Mouse (Mus musculus): ENCODE results near the gene Pgbd1. TPM values are rescaled to one million over a fixed set of nuclear protein-coding genes. Genes with fewer than 3 reads are reported as not detected.
"Not testable (repeated sequence)": the region's sequence is repeated elsewhere in the genome, so short reads cannot be mapped to it uniquely, and the experiment has no call there.

Pgbd1 gene
- polyA plus RNA-seq, 1 experiment from 2014 or later: 3.8 TPM

GRCm38 (mm10) chr13:21402287-21402846 lies 38.5 kb downstream of the Pgbd1 start, which contains the start of gene Zkscan3:
TSS of gene Zkscan3 (minus strand) at chr13:21402755.
- Histone ChIP-seq H3K9me3 (ENCODE audit: low read length) (no peaks in the 10 kb centered on the region), H3K27ac (ENCODE audit: low read length) (peak within 1 kb of the TSS; percentile 82), H3K4me2 (replicated peaks; ENCODE audit: low read depth, low read length) (peak within 1 kb of the TSS; percentile 86), H3K4me3 (ENCODE audit: low read length) (peak within 1 kb of the TSS; percentile 91), H3K4me1 (ENCODE audit: insufficient read depth, low read length) (peaks cover 14% of the 10 kb centered on the region), H3K9ac (replicated peaks; ENCODE audit: low read length) (peak within 1 kb of the TSS; percentile 97), H3K36me3 (ENCODE audit: insufficient read depth, low read length) (peaks cover 15% of the 10 kb centered on the region), H3K27me3 (ENCODE audit: insufficient read depth, low read length) (no peaks in the 10 kb centered on the region)
- under 1% methylated on average over 35 of the region's 35 CpGs for WGBS
- peak; percentile 97 for ATAC-seq (ENCODE audit: low FRiP score, low TSS enrichment)

- Histone ChIP-seq H3K4me2 (replicated peaks; ENCODE audit: low read depth, low read length) (peak overlapping the region; percentile 86), H3K27ac (ENCODE audit: low read length) (peak overlapping the region; percentile 82; the same call in 1 of the 2 replicates), H3K27me3 (ENCODE audit: insufficient read depth, low read length) (no peaks in the 10 kb centered on the region), H3K4me3 (ENCODE audit: low read length) (peak overlapping the region; percentile 91), H3K4me1 (ENCODE audit: insufficient read depth, low read length) (peaks cover 14% of the 10 kb centered on the region), H3K9me3 (ENCODE audit: low read length) (no peaks in the 10 kb centered on the region), H3K9ac (replicated peaks; ENCODE audit: low read length) (peak overlapping the region; percentile 97), H3K36me3 (ENCODE audit: insufficient read depth, low read length) (peaks cover 17% of the 10 kb centered on the region)
- 0 out of 2 replicates have a peak, but pooled peaks have one; percentile 28 for ATAC-seq (ENCODE audit: low FRiP score, low TSS enrichment)
- 13% methylated on average over 12 of the region's 12 CpGs for WGBS
Observed at GRCm38 (mm10) chr13:21401636-21402286, 39.1 kb downstream of the Pgbd1 start.

- Histone ChIP-seq H3K4me2 (replicated peaks; ENCODE audit: low read depth, low read length) (peak overlapping the region; percentile 86), H3K4me1 (ENCODE audit: insufficient read depth, low read length) (peaks cover 14% of the 10 kb centered on the region), H3K27ac (ENCODE audit: low read length) (no peak overlapping the region), H3K27me3 (ENCODE audit: insufficient read depth, low read length) (no peaks in the 10 kb centered on the region), H3K9ac (replicated peaks; ENCODE audit: low read length) (peak overlapping the region; percentile 97), H3K9me3 (ENCODE audit: low read length) (no peaks in the 10 kb centered on the region), H3K4me3 (ENCODE audit: low read length) (peak overlapping the region; percentile 91), H3K36me3 (ENCODE audit: insufficient read depth, low read length) (peaks cover 22% of the 10 kb centered on the region)
- WGBS: 78% methylated on average over 3 of the region's 3 CpGs
- no peak for ATAC-seq (ENCODE audit: low FRiP score, low TSS enrichment)
Observed at GRCm38 (mm10) chr13:21401166-21401565, 39.7 kb downstream of the Pgbd1 start.

- Histone ChIP-seq H3K27ac (ENCODE audit: low read length) (no peak overlapping the region), H3K4me2 (replicated peaks; ENCODE audit: low read depth, low read length) (no peak overlapping the region), H3K9ac (replicated peaks; ENCODE audit: low read length) (no peak overlapping the region), H3K4me1 (ENCODE audit: insufficient read depth, low read length) (peaks cover 14% of the 10 kb centered on the region), H3K27me3 (ENCODE audit: insufficient read depth, low read length) (no peaks in the 10 kb centered on the region), H3K4me3 (ENCODE audit: low read length) (no peak overlapping the region), H3K9me3 (ENCODE audit: low read length) (peaks cover 2% of the 10 kb centered on the region; the same call in 1 of the 2 replicates), H3K36me3 (ENCODE audit: insufficient read depth, low read length) (peaks cover 54% of the 10 kb centered on the region)
- ATAC-seq (ENCODE audit: low FRiP score, low TSS enrichment): no peak
- WGBS: 89% methylated on average over 2 of the region's 2 CpGs
Observed at GRCm38 (mm10) chr13:21397486-21397885, 43.4 kb downstream of the Pgbd1 start.

GRCm38 (mm10) chr13:21396048-21396447 lies 44.8 kb downstream of the Pgbd1 start:
- H3K9me3 ChIP-seq (ENCODE audit: low read length); H3K9ac ChIP-seq (replicated peaks; ENCODE audit: low read length); H3K27ac ChIP-seq (ENCODE audit: low read length); H3K4me2 ChIP-seq (replicated peaks; ENCODE audit: low read depth, low read length); H3K4me3 ChIP-seq (ENCODE audit: low read length); H3K27me3 ChIP-seq (ENCODE audit: insufficient read depth, low read length); H3K4me1 ChIP-seq (ENCODE audit: insufficient read depth, low read length): not testable (repeated sequence)
- H3K36me3 ChIP-seq (ENCODE audit: insufficient read depth, low read length): peaks cover 68% of the 10 kb centered on the region
- WGBS: 94% methylated on average over 13 of the region's 18 CpGs
- ATAC-seq (ENCODE audit: low FRiP score, low TSS enrichment): peak; percentile 63; the same call in 1 of the 2 replicates

- Histone ChIP-seq H3K36me3 (ENCODE audit: insufficient read depth, low read length) (peaks cover 72% of the 10 kb centered on the region), H3K9ac (replicated peaks; ENCODE audit: low read length) (no peak overlapping the region), H3K4me2 (replicated peaks; ENCODE audit: low read depth, low read length) (no peak overlapping the region), H3K4me1 (ENCODE audit: insufficient read depth, low read length) (0 out of 2 replicates have a peak, but pooled peaks cover 4% of the 10 kb centered on the region), H3K9me3 (ENCODE audit: low read length) (peaks cover 3% of the 10 kb centered on the region; the same call in 1 of the 2 replicates), H3K27ac (ENCODE audit: low read length) (no peak overlapping the region), H3K27me3 (ENCODE audit: insufficient read depth, low read length) (no peaks in the 10 kb centered on the region), H3K4me3 (ENCODE audit: low read length) (no peak overlapping the region)
- 72% methylated on average over 6 of the region's 6 CpGs for WGBS
- ATAC-seq (ENCODE audit: low FRiP score, low TSS enrichment): no peak
Observed at GRCm38 (mm10) chr13:21395623-21396022, 45.2 kb downstream of the Pgbd1 start.

- WGBS: 77% methylated on average over 1 of the region's 1 CpGs
- Histone ChIP-seq H3K4me1 (ENCODE audit: insufficient read depth, low read length) (0 out of 2 replicates have a peak, but pooled peaks cover 4% of the 10 kb centered on the region), H3K27ac (ENCODE audit: low read length) (no peak overlapping the region), H3K36me3 (ENCODE audit: insufficient read depth, low read length) (peaks cover 76% of the 10 kb centered on the region), H3K4me2 (replicated peaks; ENCODE audit: low read depth, low read length) (no peak overlapping the region), H3K9me3 (ENCODE audit: low read length) (peaks cover 3% of the 10 kb centered on the region; the same call in 1 of the 2 replicates), H3K4me3 (ENCODE audit: low read length) (no peak overlapping the region), H3K9ac (replicated peaks; ENCODE audit: low read length) (no peak overlapping the region), H3K27me3 (ENCODE audit: insufficient read depth, low read length) (no peaks in the 10 kb centered on the region)
- ATAC-seq (ENCODE audit: low FRiP score, low TSS enrichment): no peak
Observed at GRCm38 (mm10) chr13:21395211-21395610, 45.6 kb downstream of the Pgbd1 start.

GRCm38 (mm10) chr13:21377773-21378172 lies 63.1 kb downstream of the Pgbd1 start:
- no peak overlapping the region for H3K27ac ChIP-seq (ENCODE audit: low read length)
- no peaks in the 10 kb centered on the region for H3K9me3 ChIP-seq (ENCODE audit: low read length)
- H3K9ac ChIP-seq (replicated peaks; ENCODE audit: low read length): no peak overlapping the region
- no peaks in the 10 kb centered on the region for H3K27me3 ChIP-seq (ENCODE audit: insufficient read depth, low read length)
- H3K36me3 ChIP-seq (ENCODE audit: insufficient read depth, low read length): no peaks in the 10 kb centered on the region
- H3K4me1 ChIP-seq (ENCODE audit: insufficient read depth, low read length): no peaks in the 10 kb centered on the region
- WGBS: 88% methylated on average over 2 of the region's 2 CpGs
- no peak overlapping the region for H3K4me2 ChIP-seq (replicated peaks; ENCODE audit: low read depth, low read length)
- ATAC-seq (ENCODE audit: low FRiP score, low TSS enrichment): no peak
- H3K4me3 ChIP-seq (ENCODE audit: low read length): no peak overlapping the region

GRCm38 (mm10) chr13:21372700-21373099 lies 68.2 kb downstream of the Pgbd1 start:
- H3K4me1 ChIP-seq (ENCODE audit: insufficient read depth, low read length): no peaks in the 10 kb centered on the region
- H3K4me3 ChIP-seq (ENCODE audit: low read length): no peak overlapping the region
- no peak overlapping the region for H3K4me2 ChIP-seq (replicated peaks; ENCODE audit: low read depth, low read length)
- 89% methylated on average over 2 of the region's 2 CpGs for WGBS
- no peaks in the 10 kb centered on the region for H3K9me3 ChIP-seq (ENCODE audit: low read length)
- H3K27me3 ChIP-seq (ENCODE audit: insufficient read depth, low read length): no peaks in the 10 kb centered on the region
- no peak overlapping the region for H3K9ac ChIP-seq (replicated peaks; ENCODE audit: low read length)
- no peak overlapping the region for H3K27ac ChIP-seq (ENCODE audit: low read length)
- H3K36me3 ChIP-seq (ENCODE audit: insufficient read depth, low read length): peaks cover 28% of the 10 kb centered on the region
- ATAC-seq (ENCODE audit: low FRiP score, low TSS enrichment): no peak

Data from kidney, embryonic 16.5 days (tissue).